Comparison of ENCODE assay signal across 8 mouse cellular contexts in genomic region chr7:139580851-139581775, GRCm38 (mm10). TPM values are rescaled to one million over a fixed set of nuclear protein-coding genes. Genes with fewer than 3 reads are reported as not detected.
DNase-seq lines count a peak whose midpoint lies in the region; ATAC-seq and TF ChIP-seq lines count a peak whose summit lies in the region.

No protein-coding gene starts in this region.

- peaks cover 83% of the 10 kb centered on the region for H3K27me3 ChIP-seq in forebrain, embryonic 15.5 days
- H3K27me3 ChIP-seq in limb, embryonic 11.5 days (ENCODE audit: control insufficient read depth, insufficient read depth, low read length) = peaks cover 79% of the 10 kb centered on the region
- H3K27me3 ChIP-seq in stomach, embryonic 15.5 days (replicated peaks) = peaks cover 76% of the 10 kb centered on the region

- intact Hi-C loops in left cerebral cortex, postnatal 36 days (cut with DNase I) = loop anchor here (5.0 kb wide), 1 partner anchor 94 kb away; no protein-coding TSS in a partner anchor

- DNase-seq in gastrocnemius, postnatal 10 days = peak; percentile 13
- no peak for DNase-seq in gastrocnemius, adult 8-10 months (ENCODE audit: low spot score in 2 of 2)
- no peak for DNase-seq in ES-E14 (ENCODE audit: low read depth, low spot score)
- DNase-seq in limb, embryonic 11.5 days (ENCODE audit: low spot score) = peak; percentile 70
- DNase-seq in left cerebral cortex, postnatal 36 days (ENCODE audit: low spot score in 2 of 2) = no peak
- no peak for DNase-seq in thymus, postnatal 0 days (ENCODE audit: low spot score)

- no peaks in the 10 kb centered on the region for H3K9me3 ChIP-seq in ES-E14 (ENCODE audit: control insufficient read depth, insufficient read depth, low read depth, low read length)
- no peaks in the 10 kb centered on the region for H3K9me3 ChIP-seq in forebrain, embryonic 15.5 days
- H3K9me3 ChIP-seq in limb, embryonic 11.5 days (ENCODE audit: control insufficient read depth, low read length) = no peaks in the 10 kb centered on the region
- H3K9me3 ChIP-seq in stomach, embryonic 15.5 days = no peaks in the 10 kb centered on the region

- H3K27ac ChIP-seq in ES-E14 (ENCODE audit: insufficient read depth, low read depth, low read length, poor library complexity, severe bottlenecking) = no peak overlapping the region
- H3K27ac ChIP-seq in forebrain, embryonic 15.5 days (replicated peaks) = no peak overlapping the region
- H3K27ac ChIP-seq in limb, embryonic 11.5 days (replicated peaks; ENCODE audit: low read depth, low read length) = no peak overlapping the region
- no peak overlapping the region for H3K27ac ChIP-seq in stomach, embryonic 15.5 days

- peak overlapping the region; percentile 21 for H3K9ac ChIP-seq in ES-E14 (ENCODE audit: insufficient read depth, low read depth, low read length, poor library complexity, severe bottlenecking)
- H3K9ac ChIP-seq in forebrain, embryonic 15.5 days (replicated peaks) = no peak overlapping the region
- H3K9ac ChIP-seq in limb, embryonic 11.5 days (ENCODE audit: low read length) = no peak overlapping the region
- no peak overlapping the region for H3K9ac ChIP-seq in stomach, embryonic 15.5 days

- 2% methylated on average over 78 of the region's 78 CpGs for WGBS in forebrain, embryonic 15.5 days
- 1% methylated on average over 78 of the region's 78 CpGs for WGBS in limb, embryonic 11.5 days
- 4% methylated on average over 78 of the region's 78 CpGs for WGBS in stomach, embryonic 15.5 days

- H3K4me1 ChIP-seq in ES-E14 (ENCODE audit: control insufficient read depth in 2 of 2, insufficient read depth in 2 of 2, low read length in 2 of 2, poor library complexity in 1 of 2) = peaks cover 5 to 26% of the 10 kb centered on the region in 2 experiments
- H3K4me1 ChIP-seq in forebrain, embryonic 15.5 days = peaks cover 25% of the 10 kb centered on the region
- peaks cover 18% of the 10 kb centered on the region for H3K4me1 ChIP-seq in limb, embryonic 11.5 days (ENCODE audit: control insufficient read depth, insufficient read depth, low read length)
- peaks cover 27% of the 10 kb centered on the region for H3K4me1 ChIP-seq in stomach, embryonic 15.5 days

- H3K4me3 ChIP-seq in ES-E14 (ENCODE audit: insufficient read depth in 1 of 2, low read depth in 1 of 2, low read length in 2 of 2, poor library complexity in 1 of 2, severe bottlenecking in 1 of 2) = peak overlapping the region; percentile 67 to 74
- H3K4me3 ChIP-seq in forebrain, embryonic 15.5 days = peak overlapping the region; percentile 30
- H3K4me3 ChIP-seq in limb, embryonic 11.5 days (ENCODE audit: low read depth, low read length) = peak overlapping the region; percentile 33; the same call in 1 of the 2 replicates
- peak overlapping the region; percentile 28 for H3K4me3 ChIP-seq in stomach, embryonic 15.5 days (replicated peaks)

- in situ Hi-C loops in ES-E14 (cut with MboI; ENCODE audit: low sequenced_read_pairs in 2 of 2, unreplicated experiment in 2 of 2) = no loop called here

- ATAC-seq in forebrain, embryonic 15.5 days (replicated peaks) = no peak
- no peak for ATAC-seq in limb, embryonic 11.5 days (ENCODE audit: insufficient number of reproducible peaks, low FRiP score, low TSS enrichment, low read depth)
- no peak for ATAC-seq in stomach, embryonic 15.5 days (ENCODE audit: insufficient read depth, low FRiP score, low read depth)

- H3K36me3 ChIP-seq in ES-E14 (ENCODE audit: control insufficient read depth, insufficient read depth, low read length, poor library complexity, severe bottlenecking) = no peaks in the 10 kb centered on the region
- no peaks in the 10 kb centered on the region for H3K36me3 ChIP-seq in forebrain, embryonic 15.5 days
- H3K36me3 ChIP-seq in limb, embryonic 11.5 days (ENCODE audit: control insufficient read depth, insufficient read depth, low read length) = no peaks in the 10 kb centered on the region
- H3K36me3 ChIP-seq in stomach, embryonic 15.5 days = 0 out of 2 replicates have a peak, but pooled peaks cover 9% of the 10 kb centered on the region

- H3K4me2 ChIP-seq in forebrain, embryonic 15.5 days (replicated peaks) = peak overlapping the region; percentile 41
- H3K4me2 ChIP-seq in limb, embryonic 11.5 days (ENCODE audit: low read depth, severe bottlenecking) = peak overlapping the region; percentile 51; the same call in 1 of the 2 replicates
- H3K4me2 ChIP-seq in stomach, embryonic 15.5 days = peak overlapping the region; percentile 60

TF ChIP-seq in ES-E14, 5 proteins besides CTCF, POLR2A, EP300 and RAD21:
- no peak for TF ChIP-seq HCFC1 (IDR thresholded peaks at IDR 0.05; ENCODE audit: borderline replicate concordance, insufficient read depth, low read length)

RNA-seq across cellular contexts. Expression of gene Nkx6-2, which starts 1.5 kb away (rescaled TPM):
- total RNA-seq in gastrocnemius, postnatal 10 days (2021) = not detected
- total RNA-seq in gastrocnemius, adult 8-10 months (2022) = not detected
- 2.1 and 2.8 TPM in 2 replicates for total RNA-seq in ES-E14 (2012; rRNA removed)
- 0.68 and 0.75 TPM in 2 replicates for polyA plus RNA-seq in forebrain, embryonic 15.5 days (2015; fragmentation: Nextera tagmentation; extraction: Ambion mirVana)
- not detected in 2 replicates for polyA plus RNA-seq in limb, embryonic 11.5 days (2014; fragmentation: Nextera tagmentation; extraction: Ambion mirVana)
- 6.0 and 8.2 TPM in 2 replicates for polyA plus RNA-seq in stomach, embryonic 15.5 days (2015; fragmentation: Nextera tagmentation; extraction: Ambion mirVana)
- total RNA-seq in left cerebral cortex, postnatal 36 days (2021) = 10 to 100 TPM in 1 of 2 experiments, 1 to 10 TPM in 1; 8.5 to 11.3 TPM
- 2.5 and 2.9 TPM in 2 replicates for polyA plus RNA-seq in thymus, postnatal 0 days (2015; fragmentation: Nextera tagmentation; extraction: Ambion mirVana)

Comparison
In these comparisons a context has a peak if more than half of its experiments do, and no peak if none do; other contexts are left out.
1. DNase-seq: peak in gastrocnemius, postnatal 10 days (single experiment) and limb, embryonic 11.5 days (single experiment); none in gastrocnemius, adult 8-10 months (0 of 2), ES-E14 (single experiment), left cerebral cortex, postnatal 36 days (0 of 2) and thymus, postnatal 0 days (single experiment).
2. Peak in every context shown above with its lines, with median percentiles within 50 percentile points of each other: H3K4me3 ChIP-seq and H3K4me2 ChIP-seq.